Mouse (Mus musculus): Measurements from ENCODE around the gene E130116L18Rik.

GRCm38 (mm10) chr5:25268258-25268888, 45.4 kb upstream of the E130116L18Rik start:
- no peak for TF ChIP-seq USF2 (conservative IDR thresholded peaks at IDR 0.05; ENCODE audit: low read depth, low read length)
- no peak for TF ChIP-seq CTCF (conservative IDR thresholded peaks at IDR 0.05 in 1 of 2, IDR thresholded peaks at IDR 0.05 in 1 of 2; ENCODE audit: low read depth in 2 of 2, low read length in 2 of 2)
- TF ChIP-seq USF1 (IDR thresholded peaks at IDR 0.05; ENCODE audit: low read depth, low read length) = no peak
- TF ChIP-seq RAD21 (IDR thresholded peaks at IDR 0.05; ENCODE audit: low read depth, low read length) = no peak
- no peak for TF ChIP-seq MAX (IDR thresholded peaks at IDR 0.05; ENCODE audit: low read length)
- TF ChIP-seq ELF1 (IDR thresholded peaks at IDR 0.05; ENCODE audit: low read depth, low read length) = no peak
- TF ChIP-seq MAZ (IDR thresholded peaks at IDR 0.05; ENCODE audit: low read depth, low read length) = no peak
- no peak for TF ChIP-seq NELFE (IDR thresholded peaks at IDR 0.05; ENCODE audit: low read depth, low read length)

Measured in CH12.LX (cell line).